Mouse (Mus musculus) megakaryocyte, adult 5-6 weeks (primary cell): ENCODE measurements around the gene Cst6. TPM values are rescaled to one million over a fixed set of nuclear protein-coding genes. Genes with fewer than 3 reads are reported as not detected.
A peak's percentile ranks its signal among the peaks of the same experiment; 100 is the strongest.

Experiments
- ATAC-seq: 2 replicates; pipeline ENCODE4 v1.8.0; 2016; ENCODE audit warnings: mild to moderate bottlenecking, inconsistent platforms; ENCODE audit not compliant: poor library complexity, severe bottlenecking
- total RNA-seq, 2 experiments: library from RNA; stranded (forward) in 1 of 2; stranded (reverse) in 1 of 2; fragments of 153-499, 151-499 nt in 1 of 2; fragments of 221-1000, 200-1000 nt in 1 of 2; gene quantifications; 2 replicates each; pipeline versions ENCODE4 v1.2.3 to v1.2.4; 2015 to 2017

Gene Cst6
- total RNA-seq, 2 experiments from 2014 or later, result not detected

GRCm38 (mm10) chr19:5294972-5295735 lies 54.2 kb downstream of the Cst6 start, which contains the start of gene Sf3b2:
TSS of gene Sf3b2 (minus strand) at chr19:5295455.
- ATAC-seq, result peak; percentile 98

Other genes with a start within 250 kb of the Cst6 start
- 67.7 and 77.3 TPM in 2 replicates for gene Rab1b, start 242.5 kb downstream of the Cst6 start, total RNA-seq (2015)
- 120 and 127 TPM in 2 replicates for gene Rab1b, start 242.5 kb downstream of the Cst6 start, total RNA-seq (2017)
- gene Klc2, start 231.0 kb downstream of the Cst6 start, total RNA-seq (2015), result 2.1 and 3.2 TPM in 2 replicates
- gene Klc2, start 231.0 kb downstream of the Cst6 start, total RNA-seq (2017), result 2.1 and 4.6 TPM in 2 replicates
- gene Pacs1, start 76.5 kb downstream of the Cst6 start, total RNA-seq (2015), result 45.4 and 45.7 TPM in 2 replicates
- gene Pacs1, start 76.5 kb downstream of the Cst6 start, total RNA-seq (2017), result 14.2 and 25.4 TPM in 2 replicates
- gene Sf3b2, start 54.1 kb downstream of the Cst6 start, total RNA-seq (2015), result 109 TPM in 2 replicates
- 240 and 249 TPM in 2 replicates for gene Sf3b2, start 54.1 kb downstream of the Cst6 start, total RNA-seq (2017)
- gene Gal3st3, start 51.2 kb downstream of the Cst6 start, total RNA-seq (2015), result not detected in 2 replicates
- not detected in 2 replicates for gene Gal3st3, start 51.2 kb downstream of the Cst6 start, total RNA-seq (2017)
- not detected in 2 replicates for gene Catsper1, start 13.8 kb downstream of the Cst6 start, total RNA-seq (2015)
- gene Catsper1, start 13.8 kb downstream of the Cst6 start, total RNA-seq (2017), result not detected in 2 replicates
- gene Eif1ad, start 17.2 kb upstream of the Cst6 start, total RNA-seq (2015), result 19.7 and 25.8 TPM in 2 replicates
- gene Eif1ad, start 17.2 kb upstream of the Cst6 start, total RNA-seq (2017), result 33.1 and 37.4 TPM in 2 replicates
- 269 and 297 TPM in 2 replicates for gene Banf1, start 17.6 kb upstream of the Cst6 start, total RNA-seq (2015)
- 29.3 and 29.6 TPM in 2 replicates for gene Banf1, start 17.6 kb upstream of the Cst6 start, total RNA-seq (2017)
- 47.2 and 57.3 TPM in 2 replicates for gene Sart1, start 39.1 kb upstream of the Cst6 start, total RNA-seq (2015)
- 62.2 and 64.6 TPM in 2 replicates for gene Sart1, start 39.1 kb upstream of the Cst6 start, total RNA-seq (2017)
- not detected in 2 replicates for gene Tsga10ip, start 53.0 kb upstream of the Cst6 start, total RNA-seq (2015)
- not detected in 2 replicates for gene Tsga10ip, start 53.0 kb upstream of the Cst6 start, total RNA-seq (2017)
- gene Drap1, start 75.4 kb upstream of the Cst6 start, total RNA-seq (2015), result 62.3 and 72.3 TPM in 2 replicates
- gene Drap1, start 75.4 kb upstream of the Cst6 start, total RNA-seq (2017), result 53.7 and 59.0 TPM in 2 replicates
- gene AI837181, start 75.6 kb upstream of the Cst6 start, total RNA-seq (2015), result 20.3 and 23.7 TPM in 2 replicates
- 8.9 and 15.6 TPM in 2 replicates for gene AI837181, start 75.6 kb upstream of the Cst6 start, total RNA-seq (2017)
- 0.48 and 1.2 TPM in 2 replicates for gene Fosl1, start 98.0 kb upstream of the Cst6 start, total RNA-seq (2015)
- gene Fosl1, start 98.0 kb upstream of the Cst6 start, total RNA-seq (2017), result 0.69 and 0.95 TPM in 2 replicates
- 0.80 and 1.1 TPM in 2 replicates for gene Ccdc85b, start 108.3 kb upstream of the Cst6 start, total RNA-seq (2015)
- 1.7 TPM in 2 replicates for gene Ccdc85b, start 108.3 kb upstream of the Cst6 start, total RNA-seq (2017)
- 55.8 and 64.9 TPM in 2 replicates for gene Fibp, start 111.0 kb upstream of the Cst6 start, total RNA-seq (2015)
- gene Fibp, start 111.0 kb upstream of the Cst6 start, total RNA-seq (2017), result 93.9 and 115 TPM in 2 replicates
- 5.7 and 12.6 TPM in 2 replicates for gene Ctsw, start 118.9 kb upstream of the Cst6 start, total RNA-seq (2015)
- 5.9 and 9.1 TPM in 2 replicates for gene Ctsw, start 118.9 kb upstream of the Cst6 start, total RNA-seq (2017)
- gene Efemp2, start 124.4 kb upstream of the Cst6 start, total RNA-seq (2015), result 0.42 and 1.2 TPM in 2 replicates
- gene Efemp2, start 124.4 kb upstream of the Cst6 start, total RNA-seq (2017), result 1.2 TPM in 1 of 2 replicates, not detected in the other
- gene Mus81, start 138.8 kb upstream of the Cst6 start, total RNA-seq (2015), result 16.2 and 16.6 TPM in 2 replicates
- gene Mus81, start 138.8 kb upstream of the Cst6 start, total RNA-seq (2017), result 9.2 and 13.8 TPM in 2 replicates
- gene Cfl1, start 140.9 kb upstream of the Cst6 start, total RNA-seq (2015), result 2,162 and 2,175 TPM in 2 replicates
- 1,771 and 1,778 TPM in 2 replicates for gene Cfl1, start 140.9 kb upstream of the Cst6 start, total RNA-seq (2017)
- gene 1700020D05Rik, start 154.2 kb upstream of the Cst6 start, total RNA-seq (2015), result 1.8 and 2.1 TPM in 2 replicates
- gene 1700020D05Rik, start 154.2 kb upstream of the Cst6 start, total RNA-seq (2017), result 0.49 and 1.5 TPM in 2 replicates
- 2.7 and 4.8 TPM in 2 replicates for gene Snx32, start 161.0 kb upstream of the Cst6 start, total RNA-seq (2015)
- 1.5 and 3.0 TPM in 2 replicates for gene Snx32, start 161.0 kb upstream of the Cst6 start, total RNA-seq (2017)
- 0.07 and 0.14 TPM in 2 replicates for gene Ovol1, start 211.1 kb upstream of the Cst6 start, total RNA-seq (2015)
- gene Ovol1, start 211.1 kb upstream of the Cst6 start, total RNA-seq (2017), result 0.07 TPM in 1 of 2 replicates, not detected in the other
- 18.3 and 23.2 TPM in 2 replicates for gene Ap5b1, start 218.5 kb upstream of the Cst6 start, total RNA-seq (2015)
- gene Ap5b1, start 218.5 kb upstream of the Cst6 start, total RNA-seq (2017), result 16.4 and 22.5 TPM in 2 replicates